Comparison of ENCODE assay signal across 11 mouse cellular contexts in the genomic region with DNA sequence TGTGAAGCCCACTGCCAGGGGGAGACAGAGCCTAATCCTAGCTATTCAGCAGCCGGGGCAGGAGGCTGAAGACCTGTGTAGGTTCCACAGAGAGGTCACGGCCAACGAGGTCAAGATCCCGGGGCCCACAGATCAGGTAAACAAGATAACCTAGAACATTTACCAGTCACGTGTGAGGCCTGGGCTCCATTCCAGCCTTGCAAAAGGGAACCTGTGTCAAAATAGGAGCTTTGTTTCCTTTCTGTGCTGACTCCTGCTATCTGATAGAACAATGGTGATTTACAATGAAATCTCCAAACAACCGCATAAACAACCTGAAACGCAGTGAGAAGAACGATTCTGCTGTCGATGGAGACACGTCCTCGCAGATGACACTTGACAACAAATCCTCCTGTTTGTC. TPM values are rescaled to one million over a fixed set of nuclear protein-coding genes. Genes with fewer than 3 reads are reported as not detected.
DNase-seq lines count a peak whose midpoint lies in the region; ATAC-seq lines count a peak whose summit lies in the region.
"Had no signal": no experiment of that assay in that cellular context is flagged by ENCODE, and none has a peak within 500 bp of the region (broad histone marks: within the 10 kb centered on the region; RNA-seq: fewer than 3 reads in every experiment).

No protein-coding gene starts in this region.

- intact Hi-C loops in heart, postnatal 14 days (cut with DNase I) = loop anchor here (10.0 kb wide), 1 partner anchor 76 kb away; a partner anchor contains a TSS

- peak; percentile 47; the same call in 1 of the 2 replicates for ATAC-seq in stomach, embryonic 15.5 days (ENCODE audit: insufficient read depth, low FRiP score, low read depth)

- no peaks in the 10 kb centered on the region for H3K9me3 ChIP-seq in heart, embryonic 10.5 days
- no peaks in the 10 kb centered on the region for H3K9me3 ChIP-seq in stomach, embryonic 15.5 days

- peak; percentile 97 for DNase-seq in heart, adult 11 months
- DNase-seq in heart, embryonic 10.5 days (ENCODE audit: low spot score) = no peak
- DNase-seq in heart, postnatal 14 days = peak; percentile 30 to 57
- DNase-seq in kidney, postnatal 4 days = peak; percentile 42 to 58
- no peak for DNase-seq in spleen, postnatal 4 days (ENCODE audit: low spot score in 2 of 2)
- DNase-seq in layer of hippocampus, adult 9-11 months = no peak
- DNase-seq in frontal cortex, postnatal 14 days (ENCODE audit: low spot score in 2 of 2) = no peak
- DNase-seq: B cell, adult 2 months; cerebellum, postnatal 25 days; midbrain, embryonic 14.5 days had no signal

- H3K4me3 ChIP-seq in heart, embryonic 10.5 days = no peak overlapping the region
- no peak overlapping the region for H3K4me3 ChIP-seq in stomach, embryonic 15.5 days (replicated peaks)

- H3K4me1 ChIP-seq in heart, embryonic 10.5 days = peaks cover 11% of the 10 kb centered on the region
- H3K4me1 ChIP-seq in stomach, embryonic 15.5 days = no peaks in the 10 kb centered on the region

- H3K27ac ChIP-seq in heart, embryonic 10.5 days = no peak overlapping the region
- H3K27ac ChIP-seq in stomach, embryonic 15.5 days = peak overlapping the region; percentile 3; the same call in 1 of the 2 replicates

- no peak overlapping the region for H3K9ac ChIP-seq in stomach, embryonic 15.5 days

- WGBS in heart, embryonic 10.5 days = 64% methylated on average over 11 of the region's 11 CpGs
- WGBS in stomach, embryonic 15.5 days = 45% methylated on average over 11 of the region's 11 CpGs

- no peak overlapping the region for H3K4me2 ChIP-seq in stomach, embryonic 15.5 days

- no peaks in the 10 kb centered on the region for H3K36me3 ChIP-seq in heart, embryonic 10.5 days
- no peaks in the 10 kb centered on the region for H3K36me3 ChIP-seq in stomach, embryonic 15.5 days

- peaks cover 21% of the 10 kb centered on the region for H3K27me3 ChIP-seq in heart, embryonic 10.5 days (ENCODE audit: insufficient read depth, poor library complexity, severe bottlenecking)
- no peaks in the 10 kb centered on the region for H3K27me3 ChIP-seq in stomach, embryonic 15.5 days (replicated peaks)

RNA-seq across cellular contexts. Expression of a gene that starts 0.4 kb away (rescaled TPM):
- polyA plus RNA-seq in heart, embryonic 10.5 days (2016; fragmentation: Nextera tagmentation; extraction: Ambion mirVana) = 0.42 and 1.7 TPM in 2 replicates
- 1 to 10 TPM in 1 of 2 experiments, under 1 TPM in 1; 0.41 to 1.5 TPM for total RNA-seq in heart, postnatal 14 days (2021)
- 6.5 and 8.3 TPM in 2 replicates for polyA plus RNA-seq in stomach, embryonic 15.5 days (2015; fragmentation: Nextera tagmentation; extraction: Ambion mirVana)

RNA-seq across cellular contexts. Expression of a gene that starts 36.3 kb away (rescaled TPM):
- polyA plus RNA-seq in heart, embryonic 10.5 days (2016; fragmentation: Nextera tagmentation; extraction: Ambion mirVana) = 0.27 and 0.77 TPM in 2 replicates
- 1 to 10 TPM; 4.3 to 4.9 TPM for total RNA-seq in heart, postnatal 14 days (2021)
- 4.7 and 6.5 TPM in 2 replicates for polyA plus RNA-seq in stomach, embryonic 15.5 days (2015; fragmentation: Nextera tagmentation; extraction: Ambion mirVana)

RNA-seq across cellular contexts. Expression of a gene that starts 36.4 kb away (rescaled TPM):
- polyA plus RNA-seq in heart, embryonic 10.5 days (2016; fragmentation: Nextera tagmentation; extraction: Ambion mirVana) = 83.7 and 115 TPM in 2 replicates
- total RNA-seq in heart, postnatal 14 days (2021) = 10 to 100 TPM; 26.9 to 28.7 TPM
- 87.7 and 94.5 TPM in 2 replicates for polyA plus RNA-seq in stomach, embryonic 15.5 days (2015; fragmentation: Nextera tagmentation; extraction: Ambion mirVana)

RNA-seq across cellular contexts. Expression of a gene that starts 39.0 kb away (rescaled TPM):
- polyA plus RNA-seq in heart, embryonic 10.5 days (2016; fragmentation: Nextera tagmentation; extraction: Ambion mirVana) = not detected in 2 replicates
- not detected for total RNA-seq in heart, postnatal 14 days (2021)
- 0.08 and 0.23 TPM in 2 replicates for polyA plus RNA-seq in stomach, embryonic 15.5 days (2015; fragmentation: Nextera tagmentation; extraction: Ambion mirVana)

Comparison
In these comparisons a context has a peak if more than half of its experiments do, and no peak if none do; other contexts are left out.
1. DNase-seq: peak in heart, adult 11 months (single experiment), heart, postnatal 14 days (2 of 2) and kidney, postnatal 4 days (2 of 2); none in heart, embryonic 10.5 days (single experiment), spleen, postnatal 4 days (0 of 2), layer of hippocampus, adult 9-11 months (single experiment) and frontal cortex, postnatal 14 days (0 of 2).